Mouse (Mus musculus): ENCODE measurements at regions not wholly inside any gene's neighbourhood (a gene's known extent, or its start where the extent isn't known, plus 50 kb on each side); places are given as distances from the start of the nearest gene placed in this dataset.

DNA sequence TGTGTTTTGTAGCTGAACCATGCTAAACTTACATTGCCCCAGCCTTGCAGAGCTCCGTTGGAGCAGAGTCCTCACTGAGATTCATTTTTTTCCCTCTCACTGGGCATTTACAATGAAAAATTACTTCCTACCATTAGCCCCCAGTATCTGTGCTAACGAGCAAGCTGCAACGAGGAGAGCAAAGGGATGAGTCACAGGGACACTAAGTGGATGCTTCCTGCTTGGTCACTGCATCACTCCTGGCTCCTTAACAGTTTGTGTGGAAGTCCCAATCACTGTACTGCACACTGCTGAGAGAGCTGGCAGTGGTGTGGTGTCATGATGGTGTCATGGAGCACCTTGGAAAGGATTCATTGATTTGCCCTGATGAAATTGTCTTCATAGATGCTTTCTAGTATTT, 434.9 kb downstream of the Bckdhb start:
- Histone ChIP-seq H3K9me3 (replicated peaks; ENCODE audit: control insufficient read depth, low read length) (no peaks in the 10 kb centered on the region), H3K4me2 (ENCODE audit: low read depth, low read length) (no peak overlapping the region), H3K4me3 (ENCODE audit: low read depth, low read length) (no peak overlapping the region), H3K9ac (replicated peaks; ENCODE audit: low read depth, low read length) (no peak overlapping the region), H3K27me3 (ENCODE audit: control insufficient read depth, insufficient read depth, low read length) (no peaks in the 10 kb centered on the region), H3K36me3 (replicated peaks; ENCODE audit: control insufficient read depth, insufficient read depth, low read length) (no peaks in the 10 kb centered on the region), H3K4me1 (ENCODE audit: control insufficient read depth, insufficient read depth) (no peaks in the 10 kb centered on the region), H3K27ac (ENCODE audit: low read depth) (no peak overlapping the region)
- 41% methylated on average over 3 of the region's 3 CpGs for WGBS
- TF ChIP-seq EP300 (IDR thresholded peaks at IDR 0.05; ENCODE audit: low read depth) (no peak), CTCF (IDR thresholded peaks at IDR 0.05; ENCODE audit: low read depth) (no peak)
- DNase-seq (ENCODE audit: low spot score) (no peak), ATAC-seq (ENCODE audit: insufficient read depth, low read depth) (no peak)

DNA sequence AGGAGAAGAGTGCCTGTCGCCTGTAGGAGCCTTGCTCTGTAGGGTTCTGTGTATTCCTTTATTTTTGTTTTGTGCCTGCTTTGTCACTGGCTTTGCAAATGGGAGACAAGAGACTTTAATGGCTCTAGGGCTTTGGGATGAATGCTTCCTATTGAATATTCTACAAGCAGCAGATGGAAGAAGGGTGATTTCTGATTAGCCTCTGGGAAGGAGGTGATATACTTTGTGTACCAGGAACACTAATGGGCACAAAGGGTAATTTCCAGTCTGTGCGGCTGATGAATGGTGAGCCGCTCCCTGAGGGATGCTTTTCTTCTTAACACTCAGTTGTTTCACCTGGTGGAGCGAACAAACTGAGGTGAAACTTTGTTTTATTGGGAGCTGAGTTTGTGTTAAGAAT, 435.5 kb downstream of the Bckdhb start:
- Histone ChIP-seq H3K9me3 (replicated peaks; ENCODE audit: control insufficient read depth, low read length) (no peaks in the 10 kb centered on the region), H3K9ac (replicated peaks; ENCODE audit: low read depth, low read length) (no peak overlapping the region), H3K36me3 (replicated peaks; ENCODE audit: control insufficient read depth, insufficient read depth, low read length) (no peaks in the 10 kb centered on the region), H3K27me3 (ENCODE audit: control insufficient read depth, insufficient read depth, low read length) (no peaks in the 10 kb centered on the region), H3K4me3 (ENCODE audit: low read depth, low read length) (no peak overlapping the region), H3K27ac (ENCODE audit: low read depth) (no peak overlapping the region), H3K4me1 (ENCODE audit: control insufficient read depth, insufficient read depth) (no peaks in the 10 kb centered on the region), H3K4me2 (ENCODE audit: low read depth, low read length) (no peak overlapping the region)
- DNase-seq (ENCODE audit: low spot score), result no peak
- no peak for ATAC-seq (ENCODE audit: insufficient read depth, low read depth)
- WGBS, result 77% methylated on average over 4 of the region's 4 CpGs
- TF ChIP-seq EP300 (IDR thresholded peaks at IDR 0.05; ENCODE audit: low read depth), result no peak
- TF ChIP-seq CTCF (IDR thresholded peaks at IDR 0.05; ENCODE audit: low read depth), result no peak

DNA sequence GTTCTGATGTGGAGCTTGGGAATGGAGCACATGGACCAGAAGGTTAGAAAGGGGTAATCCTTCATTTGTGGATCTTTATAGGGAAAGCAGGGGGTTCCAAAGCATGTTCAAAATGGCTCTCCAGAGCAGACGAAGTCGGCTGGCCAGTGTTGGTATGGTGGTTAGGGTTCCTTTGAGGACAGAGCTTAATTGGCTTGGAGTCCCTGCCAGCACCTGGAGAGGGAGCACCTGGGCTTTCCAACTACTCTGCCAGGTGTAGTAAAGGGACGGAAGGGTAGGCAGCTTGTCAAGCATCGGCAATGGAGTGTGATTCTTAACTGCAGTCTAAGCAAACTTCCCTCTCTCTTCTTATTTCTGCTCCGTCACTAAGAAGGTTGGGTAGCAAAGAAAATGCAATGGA, 438.5 kb downstream of the Bckdhb start:
- H3K4me3 ChIP-seq (ENCODE audit: low read depth, low read length), result no peak overlapping the region
- no peaks in the 10 kb centered on the region for H3K36me3 ChIP-seq (replicated peaks; ENCODE audit: control insufficient read depth, insufficient read depth, low read length)
- no peaks in the 10 kb centered on the region for H3K27me3 ChIP-seq (ENCODE audit: control insufficient read depth, insufficient read depth, low read length)
- no peak for TF ChIP-seq EP300 (IDR thresholded peaks at IDR 0.05; ENCODE audit: low read depth)
- no peak for TF ChIP-seq CTCF (IDR thresholded peaks at IDR 0.05; ENCODE audit: low read depth)
- H3K9me3 ChIP-seq (replicated peaks; ENCODE audit: control insufficient read depth, low read length), result no peaks in the 10 kb centered on the region
- no peaks in the 10 kb centered on the region for H3K4me1 ChIP-seq (ENCODE audit: control insufficient read depth, insufficient read depth)
- no peak for ATAC-seq (ENCODE audit: insufficient read depth, low read depth)
- no peak overlapping the region for H3K9ac ChIP-seq (replicated peaks; ENCODE audit: low read depth, low read length)
- no peak overlapping the region for H3K4me2 ChIP-seq (ENCODE audit: low read depth, low read length)
- no peak overlapping the region for H3K27ac ChIP-seq (ENCODE audit: low read depth)
- WGBS, result 85% methylated on average over 5 of the region's 5 CpGs
- no peak for DNase-seq (ENCODE audit: low spot score)

DNA sequence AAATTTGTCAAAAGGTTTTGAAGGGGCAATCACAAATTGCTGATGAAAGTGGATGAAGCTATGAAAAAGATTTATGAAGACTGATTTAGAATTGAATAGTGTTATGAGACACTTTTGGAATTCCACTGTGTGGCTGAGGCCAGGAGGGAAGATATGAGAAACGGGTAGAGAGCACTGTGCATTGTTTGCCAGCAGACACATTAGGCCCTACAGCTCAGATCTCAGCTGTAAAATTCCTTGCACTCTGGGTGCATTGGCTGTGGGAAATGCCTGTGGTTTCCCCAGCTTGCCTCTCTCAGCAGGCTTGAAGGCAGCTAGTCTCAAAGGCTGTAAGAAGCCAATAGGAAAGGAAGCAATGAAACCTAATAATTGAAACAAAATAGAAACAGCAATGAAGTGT, 444.3 kb downstream of the Bckdhb start:
- H3K4me1 ChIP-seq (ENCODE audit: control insufficient read depth, insufficient read depth), result no peaks in the 10 kb centered on the region
- ATAC-seq (ENCODE audit: insufficient read depth, low read depth), result no peak
- no peak overlapping the region for H3K9ac ChIP-seq (replicated peaks; ENCODE audit: low read depth, low read length)
- DNase-seq (ENCODE audit: low spot score), result no peak
- H3K36me3 ChIP-seq (replicated peaks; ENCODE audit: control insufficient read depth, insufficient read depth, low read length), result no peaks in the 10 kb centered on the region
- H3K9me3 ChIP-seq (replicated peaks; ENCODE audit: control insufficient read depth, low read length), result no peaks in the 10 kb centered on the region
- H3K4me3 ChIP-seq (ENCODE audit: low read depth, low read length), result no peak overlapping the region
- 25% methylated on average over 1 of the region's 1 CpGs for WGBS
- H3K4me2 ChIP-seq (ENCODE audit: low read depth, low read length), result no peak overlapping the region
- no peak for TF ChIP-seq CTCF (IDR thresholded peaks at IDR 0.05; ENCODE audit: low read depth)
- no peak for TF ChIP-seq EP300 (IDR thresholded peaks at IDR 0.05; ENCODE audit: low read depth)
- no peaks in the 10 kb centered on the region for H3K27me3 ChIP-seq (ENCODE audit: control insufficient read depth, insufficient read depth, low read length)
- H3K27ac ChIP-seq (ENCODE audit: low read depth), result no peak overlapping the region

DNA sequence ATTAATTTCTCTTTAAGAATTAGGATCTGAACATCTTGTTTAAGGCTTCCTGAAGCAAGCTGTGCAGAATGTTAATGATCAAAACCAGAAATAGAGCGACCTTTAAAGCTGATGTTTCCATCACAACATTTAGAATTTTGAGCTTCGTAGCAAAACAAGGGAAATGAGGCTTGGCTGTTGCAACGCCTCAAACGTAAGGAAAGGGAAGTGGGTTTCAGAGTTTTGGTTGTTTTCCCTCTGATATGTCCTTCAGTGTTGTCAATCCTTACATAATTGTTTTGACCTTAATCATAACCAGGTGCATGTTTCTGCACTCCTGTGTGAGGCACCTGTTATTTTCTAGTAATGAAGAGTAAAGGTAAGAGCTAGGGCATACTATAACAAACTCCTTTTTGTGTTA, 445.3 kb downstream of the Bckdhb start:
- Histone ChIP-seq H3K27ac (ENCODE audit: low read depth) (no peak overlapping the region), H3K9me3 (replicated peaks; ENCODE audit: control insufficient read depth, low read length) (no peaks in the 10 kb centered on the region), H3K4me1 (ENCODE audit: control insufficient read depth, insufficient read depth) (no peaks in the 10 kb centered on the region), H3K4me2 (ENCODE audit: low read depth, low read length) (no peak overlapping the region), H3K4me3 (ENCODE audit: low read depth, low read length) (no peak overlapping the region), H3K36me3 (replicated peaks; ENCODE audit: control insufficient read depth, insufficient read depth, low read length) (no peaks in the 10 kb centered on the region), H3K9ac (replicated peaks; ENCODE audit: low read depth, low read length) (no peak overlapping the region), H3K27me3 (ENCODE audit: control insufficient read depth, insufficient read depth, low read length) (no peaks in the 10 kb centered on the region)
- ATAC-seq (ENCODE audit: insufficient read depth, low read depth) (no peak), DNase-seq (ENCODE audit: low spot score) (no peak)
- WGBS, result 74% methylated on average over 4 of the region's 4 CpGs
- TF ChIP-seq CTCF (IDR thresholded peaks at IDR 0.05; ENCODE audit: low read depth), result no peak
- no peak for TF ChIP-seq EP300 (IDR thresholded peaks at IDR 0.05; ENCODE audit: low read depth)

DNA sequence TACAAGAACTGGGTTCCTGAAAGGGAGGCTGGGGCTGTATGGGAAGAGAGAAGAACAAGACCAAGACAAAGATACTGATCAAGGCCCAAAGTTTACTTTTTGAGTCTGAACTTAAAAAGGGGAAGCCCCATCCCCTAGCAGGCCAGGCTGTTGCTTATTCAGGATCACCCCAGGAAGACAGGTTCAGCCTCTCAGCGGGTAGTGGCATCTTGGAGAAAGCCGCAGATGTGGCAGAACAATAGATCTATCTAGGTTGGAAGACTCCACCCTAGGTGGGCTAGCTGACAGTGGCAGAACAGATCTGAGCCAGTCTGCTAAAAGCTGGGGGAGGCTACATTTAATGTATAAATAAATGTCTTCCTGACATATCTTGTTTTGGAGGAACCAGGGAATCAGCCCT, 450.8 kb downstream of the Bckdhb start:
- H3K36me3 ChIP-seq (replicated peaks; ENCODE audit: control insufficient read depth, insufficient read depth, low read length), result no peaks in the 10 kb centered on the region
- ATAC-seq (ENCODE audit: insufficient read depth, low read depth) (no peak), DNase-seq (ENCODE audit: low spot score) (no peak)
- no peak overlapping the region for H3K27ac ChIP-seq (ENCODE audit: low read depth)
- no peaks in the 10 kb centered on the region for H3K4me1 ChIP-seq (ENCODE audit: control insufficient read depth, insufficient read depth)
- no peaks in the 10 kb centered on the region for H3K9me3 ChIP-seq (replicated peaks; ENCODE audit: control insufficient read depth, low read length)
- H3K27me3 ChIP-seq (ENCODE audit: control insufficient read depth, insufficient read depth, low read length), result no peaks in the 10 kb centered on the region
- H3K9ac ChIP-seq (replicated peaks; ENCODE audit: low read depth, low read length), result no peak overlapping the region
- TF ChIP-seq CTCF (IDR thresholded peaks at IDR 0.05; ENCODE audit: low read depth) (no peak), EP300 (IDR thresholded peaks at IDR 0.05; ENCODE audit: low read depth) (no peak)
- H3K4me3 ChIP-seq (ENCODE audit: low read depth, low read length), result no peak overlapping the region
- no peak overlapping the region for H3K4me2 ChIP-seq (ENCODE audit: low read depth, low read length)
- 54% methylated on average over 2 of the region's 2 CpGs for WGBS

All from heart, postnatal 0 days (tissue).